Mouse (Mus musculus) forelimb bud, embryonic 11.5 days (tissue): ENCODE data around the gene Plcb4.

Experiments
- DNase-seq: peaks from one replicate; pipeline ENCODE4 v3.0.0-alpha.2; 2012; ENCODE audit warnings: low read depth, low spot score

Gene Plcb4

DNA sequence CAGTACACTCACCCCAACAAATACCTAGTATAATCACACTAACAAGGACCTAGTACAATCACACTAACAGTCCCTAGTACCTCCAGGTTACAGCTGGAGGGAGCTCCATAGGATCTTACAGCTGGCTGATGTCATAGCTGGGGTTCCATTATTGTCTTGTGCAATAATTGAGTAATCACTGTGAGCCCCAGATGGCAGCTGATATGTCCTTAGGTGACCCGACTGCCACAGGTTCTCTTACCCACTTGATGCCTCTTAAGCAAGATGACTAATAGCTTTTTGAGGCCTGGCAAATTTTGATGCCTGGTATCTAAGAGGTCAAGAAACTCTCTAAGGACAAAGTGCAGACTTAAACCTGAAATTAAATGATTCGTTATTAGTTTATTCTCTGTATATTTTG is 194.3 kb downstream of the Plcb4 start:
- no peak for DNase-seq

- no peak for DNase-seq
Observed at GRCm38 (mm10) chr2:135854059-135854458, 195.2 kb downstream of the Plcb4 start.

- peak; percentile 7 for DNase-seq
Observed at GRCm38 (mm10) chr2:135855890-135856490, 197.2 kb downstream of the Plcb4 start.

DNA sequence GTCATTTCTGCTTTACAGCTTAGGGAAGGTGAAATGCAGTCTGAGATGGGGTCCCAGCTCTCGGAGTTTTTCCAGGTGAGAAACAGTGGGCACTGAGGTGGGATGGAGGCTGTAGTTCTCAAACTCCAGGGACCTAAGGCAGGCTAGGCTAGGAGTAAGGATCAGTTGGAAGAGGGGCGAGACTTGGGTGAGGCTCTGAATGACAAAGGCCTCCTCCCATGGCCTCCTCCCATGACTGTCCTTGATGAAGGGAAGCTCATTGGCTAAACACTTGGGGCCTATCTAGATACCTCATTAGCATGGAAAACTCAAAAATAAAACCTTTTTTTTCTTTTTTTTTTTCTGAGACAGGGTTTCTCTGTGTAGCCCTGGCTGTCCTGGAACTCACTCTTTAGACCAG is 198.0 kb downstream of the Plcb4 start:
- no peak for DNase-seq

DNA sequence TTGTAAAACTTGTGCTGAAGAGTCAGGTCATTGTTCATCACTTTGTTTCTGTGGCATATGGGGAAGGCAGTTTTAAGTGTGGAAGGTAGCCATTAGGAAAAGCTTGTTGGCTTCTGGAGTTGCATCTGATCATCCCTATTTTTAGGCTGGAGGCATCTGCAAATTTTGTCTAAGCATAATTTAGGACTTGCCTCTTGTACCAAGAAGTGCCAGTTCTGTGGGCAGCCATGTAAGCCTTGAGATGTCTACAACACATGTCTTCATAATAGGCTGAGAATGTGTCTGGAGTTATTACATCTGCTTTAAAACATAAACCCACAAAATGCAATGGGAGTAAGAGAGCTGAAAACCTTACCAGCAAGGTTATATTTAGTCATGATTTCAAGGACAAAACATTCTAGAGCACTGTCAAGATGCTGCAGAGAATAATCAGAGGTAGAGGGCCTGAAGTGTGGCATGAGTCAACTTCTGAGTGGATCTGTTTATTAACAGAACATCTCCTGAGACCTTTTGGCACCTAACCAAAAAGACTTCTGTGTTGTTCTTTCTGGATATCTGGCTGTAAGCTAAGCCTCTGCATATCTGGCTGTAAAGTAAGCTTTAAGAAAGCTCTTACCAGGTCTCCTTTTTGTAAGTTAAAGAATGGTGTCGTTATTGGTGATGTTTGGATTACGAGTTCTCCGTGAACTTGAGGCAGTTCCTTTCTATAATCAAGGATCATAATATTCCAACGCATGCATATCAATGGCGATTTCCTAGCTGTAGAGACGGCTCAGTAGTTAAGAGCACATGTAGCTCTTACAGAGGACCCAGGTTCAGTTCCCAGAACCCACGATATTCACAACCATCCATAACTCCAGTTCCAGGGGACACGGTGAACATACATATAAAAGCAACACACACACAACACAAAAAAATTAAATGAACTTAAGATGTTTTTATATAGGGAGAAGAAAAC is 203.0 kb downstream of the Plcb4 start:
- DNase-seq, result no peak

- no peak for DNase-seq
Observed at GRCm38 (mm10) chr2:135862489-135863390, 203.9 kb downstream of the Plcb4 start.

GRCm38 (mm10) chr2:135863391-135864076 is 204.7 kb downstream of the Plcb4 start:
- DNase-seq, result no peak

GRCm38 (mm10) chr2:135866421-135866820 is 207.6 kb downstream of the Plcb4 start:
- peak; percentile 74 for DNase-seq

- no peak for DNase-seq
Observed at GRCm38 (mm10) chr2:135866838-135867237, 208.0 kb downstream of the Plcb4 start.

DNA sequence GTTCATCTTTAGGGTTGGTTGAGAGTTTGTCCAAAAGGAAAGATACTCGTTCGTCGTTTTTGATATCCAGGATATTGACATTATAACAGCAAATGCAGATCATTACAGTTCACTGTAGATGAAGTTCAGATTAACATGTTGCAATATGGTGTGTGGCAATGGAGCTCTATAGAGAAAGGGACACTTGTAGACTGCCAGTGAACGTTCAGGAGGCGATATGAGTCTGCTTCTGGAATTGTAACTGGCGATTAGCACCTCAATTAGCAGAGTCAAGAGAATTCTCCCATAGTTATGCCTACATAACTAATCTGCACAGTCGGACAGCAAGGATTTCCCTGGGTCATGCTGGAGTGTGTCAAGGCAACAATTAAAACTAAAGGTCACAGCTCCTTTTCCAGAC is 210.8 kb downstream of the Plcb4 start:
- DNase-seq, result no peak

DNA sequence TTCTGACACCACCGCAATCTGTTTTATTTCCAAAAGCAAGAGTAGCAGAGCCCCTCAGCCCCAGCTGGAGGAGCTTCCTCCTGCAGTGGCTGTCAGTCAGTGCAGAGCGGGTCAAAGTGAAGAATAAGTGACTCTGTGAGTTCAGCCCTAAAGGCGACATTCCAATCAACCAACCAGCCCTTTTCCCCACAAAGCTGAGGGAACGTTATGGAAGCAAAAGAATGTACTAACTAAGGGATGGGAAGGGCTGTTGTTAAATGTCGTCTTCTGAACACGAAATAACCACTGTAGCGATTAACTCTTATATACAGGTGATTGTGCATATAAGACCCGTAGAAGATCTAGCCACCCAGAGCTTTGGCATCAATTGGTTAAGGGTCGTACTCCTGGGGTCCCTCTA is 214.3 kb downstream of the Plcb4 start:
- no peak for DNase-seq

DNA sequence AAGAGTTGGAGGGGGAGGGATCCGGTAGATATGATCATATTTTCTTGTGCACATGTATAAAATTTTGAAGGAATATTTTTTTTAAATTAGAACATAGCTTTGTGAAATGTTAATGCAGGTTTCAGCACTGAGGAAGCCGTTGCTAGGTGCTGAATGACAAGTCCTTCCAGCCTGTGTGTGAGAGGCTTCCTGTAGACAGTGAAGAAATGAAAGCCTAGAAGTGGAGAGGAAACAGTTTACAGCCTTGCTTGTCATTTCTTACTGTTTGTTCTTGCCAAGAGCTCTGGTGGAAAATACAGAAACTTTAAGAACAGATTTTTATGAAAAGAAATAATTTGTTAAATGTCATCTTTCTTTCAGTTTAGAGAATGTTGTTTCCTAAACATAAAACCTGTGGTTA is 214.9 kb downstream of the Plcb4 start:
- no peak for DNase-seq

DNA sequence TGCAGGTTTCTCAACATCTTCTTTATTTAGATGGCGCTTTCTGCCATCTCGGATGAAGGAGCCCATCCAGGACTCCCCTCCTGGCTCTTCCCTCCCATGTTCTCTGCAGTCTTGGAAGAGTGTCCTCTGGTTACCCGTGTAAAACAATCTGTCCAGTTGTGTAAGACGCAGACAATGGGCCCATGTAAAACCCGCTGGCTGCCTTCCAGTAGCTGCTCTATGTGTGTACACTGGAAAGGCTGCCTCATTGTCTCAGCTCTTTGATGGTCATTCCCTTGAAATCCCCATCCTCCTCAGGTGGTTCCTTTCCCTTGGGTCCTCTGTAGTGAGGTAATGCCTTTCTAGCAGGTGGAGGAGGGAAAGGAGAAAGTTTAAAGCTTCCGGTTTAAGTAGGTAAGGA is 216.7 kb downstream of the Plcb4 start:
- no peak for DNase-seq

- DNase-seq, result no peak
Observed at GRCm38 (mm10) chr2:135879356-135879755, 220.5 kb downstream of the Plcb4 start.

GRCm38 (mm10) chr2:135880269-135880760 is 221.5 kb downstream of the Plcb4 start:
- DNase-seq, result no peak

DNA sequence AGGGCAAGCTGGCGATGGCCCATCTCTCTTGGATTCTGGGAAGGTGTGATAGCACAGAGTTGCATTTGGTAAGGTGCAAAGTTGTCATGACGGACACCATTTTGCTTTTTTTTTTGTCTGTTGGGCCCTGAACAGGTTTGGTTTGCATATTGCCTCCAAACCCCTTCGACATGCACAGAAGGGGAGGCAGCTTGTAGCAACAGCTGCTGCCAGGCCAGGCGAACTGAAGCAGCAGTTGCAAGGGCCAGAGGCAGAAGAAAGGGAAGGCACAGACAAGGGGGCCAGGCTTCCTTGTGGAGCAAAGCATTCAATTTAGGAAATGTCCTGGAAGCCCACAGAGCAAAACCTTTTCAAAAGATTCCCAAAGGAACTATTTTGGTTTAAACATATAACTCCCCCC is 224.5 kb downstream of the Plcb4 start:
- no peak for DNase-seq

GRCm38 (mm10) chr2:135884534-135885180 is 225.8 kb downstream of the Plcb4 start:
- no peak for DNase-seq

DNA sequence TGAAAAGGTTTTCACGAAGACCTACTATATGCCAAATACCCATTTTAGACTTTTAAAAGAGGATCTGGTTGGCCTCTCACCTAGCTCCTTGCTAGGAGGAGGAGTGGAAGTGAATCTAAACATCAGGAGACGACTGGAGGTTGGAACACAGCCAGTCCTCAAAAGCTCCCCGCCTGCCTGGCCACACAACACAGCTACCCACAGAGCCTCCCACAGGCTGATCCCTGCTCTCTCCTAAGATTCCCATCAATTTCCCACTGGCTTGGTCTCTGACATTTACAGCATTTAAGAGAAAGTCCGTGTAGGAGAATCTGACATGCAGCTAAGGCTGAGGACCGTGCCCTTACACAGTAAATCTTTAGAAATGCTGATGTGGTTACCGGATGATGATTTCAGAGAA is 226.8 kb downstream of the Plcb4 start:
- DNase-seq, result no peak

DNA sequence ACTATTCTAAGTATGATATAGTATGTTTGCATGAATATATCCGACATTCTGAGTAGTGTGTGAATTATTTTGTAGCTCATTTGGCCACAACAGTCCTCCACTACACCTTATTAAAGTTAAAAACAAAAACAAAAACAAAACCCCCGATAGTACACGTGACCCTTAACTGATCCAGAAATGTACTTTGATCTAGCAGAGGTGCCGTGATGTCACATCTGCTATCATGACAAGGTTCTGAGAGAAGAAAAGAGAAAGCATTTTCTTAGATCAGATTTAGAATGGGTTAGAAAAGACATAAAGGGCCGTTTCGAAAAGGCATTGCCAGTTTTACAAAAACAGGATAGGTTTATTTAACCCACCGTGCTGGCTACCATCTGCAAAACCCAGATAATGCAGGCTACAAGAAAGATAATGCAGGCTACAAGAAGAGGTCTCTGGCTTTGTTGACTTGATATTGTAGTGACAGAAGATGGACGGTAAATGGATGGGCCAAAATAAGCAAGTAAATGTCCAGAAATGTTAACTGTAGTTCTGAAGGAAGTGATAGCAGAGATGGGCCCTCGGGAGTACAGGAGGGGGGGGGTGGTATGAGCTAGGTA is 227.4 kb downstream of the Plcb4 start:
- no peak for DNase-seq

- DNase-seq, result no peak
Observed at GRCm38 (mm10) chr2:135887805-135888204, 229.0 kb downstream of the Plcb4 start.
